Mouse (Mus musculus) CH12.LX (cell line): Measurements from ENCODE around the gene Csmd2. TPM values are rescaled to one million over a fixed set of nuclear protein-coding genes. Genes with fewer than 3 reads are reported as not detected.

Source experiments
- DNase-seq: peaks from one replicate; pipeline ENCODE4 v3.0.0-alpha.2; 2013; ENCODE audit errors: extremely low read depth
- H3K27ac ChIP-seq: 2 replicates; pipeline ENCODE4 v1.5.1; 2012; ENCODE audit warnings: low read depth, mild to moderate bottlenecking, control low read depth, moderate library complexity; ENCODE audit not compliant: insufficient read depth
- H3K27me3 ChIP-seq: replicated peaks from 2 replicates; pipeline ENCODE3; 2012; ENCODE audit warnings: inconsistent platforms
- H3K36me3 ChIP-seq, 2 experiments: replicated peaks in 1 of 2; 2 replicates each; pipeline versions ENCODE3 to v1.6.1; 2012; ENCODE audit warnings: inconsistent platforms in 1 of 2, low read length in 1 of 2, mild to moderate bottlenecking in 1 of 2, mixed read lengths in 1 of 2, moderate library complexity in 1 of 2; ENCODE audit not compliant: control insufficient read depth in 1 of 2, insufficient read depth in 1 of 2
- H3K4me1 ChIP-seq, 2 experiments: 2 replicates each; pipeline ENCODE4 v1.6.1; 2012; ENCODE audit warnings: inconsistent platforms in 1 of 2, moderate library complexity in 1 of 2; ENCODE audit not compliant: insufficient read depth in 2 of 2, control insufficient read depth in 1 of 2
- H3K4me2 ChIP-seq: 2 replicates; pipeline ENCODE4 v1.6.1; 2012; ENCODE audit warnings: low read depth, mild to moderate bottlenecking, control low read depth; ENCODE audit not compliant: poor library complexity, insufficient read depth, severe bottlenecking
- H3K4me3 ChIP-seq, 3 experiments: fragments of 150-350 bp in 1 of 3; sonication (generic) in 1 of 3; replicated peaks in 1 of 3; 2 replicates each; pipeline versions ENCODE3 to v1.5.1; 2011 to 2012; ENCODE audit warnings: low read depth in 2 of 3, low read length in 2 of 3, mild to moderate bottlenecking in 2 of 3, moderate library complexity in 2 of 3, control low read depth in 1 of 3, improper control_type of control experiment in 1 of 3, inconsistent platforms in 1 of 3, mixed read lengths in 1 of 3; ENCODE audit not compliant: poor library complexity in 1 of 3
- H3K79me2 ChIP-seq: replicated peaks from 2 replicates; pipeline ENCODE4 v1.6.1; 2012; ENCODE audit warnings: mild to moderate bottlenecking, moderate library complexity; ENCODE audit not compliant: control insufficient read depth, poor library complexity, insufficient read depth, severe bottlenecking; ENCODE audit errors: extremely low read depth
- H3K9ac ChIP-seq: 2 replicates; pipeline ENCODE4 v1.6.1; 2012; ENCODE audit warnings: low read depth, mild to moderate bottlenecking, control low read depth, moderate library complexity; ENCODE audit not compliant: insufficient read depth
- H3K9me3 ChIP-seq: replicated peaks from 2 replicates; pipeline ENCODE3; 2012; ENCODE audit warnings: low read length, inconsistent platforms, mixed read lengths
- CHD2 ChIP-seq: IDR thresholded peaks from 2 replicates; pipeline ENCODE4 v1.6.1; 2011; ENCODE audit warnings: low read length, improper control_type of control experiment
- CTCF ChIP-seq, 2 experiments: IDR thresholded peaks in 1 of 2; conservative IDR thresholded peaks in 1 of 2; 2 replicates each; pipeline ENCODE4 v1.5.1; 2011 to 2012; ENCODE audit warnings: low read depth in 2 of 2, low read length in 2 of 2, improper control_type of control experiment in 1 of 2, inconsistent platforms in 1 of 2, mild to moderate bottlenecking in 1 of 2, moderate library complexity in 1 of 2
- E2F4 ChIP-seq: IDR thresholded peaks from 2 replicates; pipeline ENCODE4 v1.6.1; 2011; ENCODE audit warnings: low read depth, low read length, improper control_type of control experiment; ENCODE audit not compliant: insufficient replicate concordance
- ELF1 ChIP-seq: IDR thresholded peaks from 2 replicates; pipeline ENCODE4 v1.6.1; 2014; ENCODE audit warnings: low read depth, mild to moderate bottlenecking, inconsistent platforms, low read length, improper control_type of control experiment
- EP300 ChIP-seq: IDR thresholded peaks from 2 replicates; pipeline ENCODE4 v1.6.1; 2011; ENCODE audit warnings: low read length, improper control_type of control experiment
- ETS1 ChIP-seq: conservative IDR thresholded peaks from 2 replicates; pipeline ENCODE4 v1.6.1; 2012; ENCODE audit warnings: low read depth, mild to moderate bottlenecking, inconsistent platforms, low read length, improper control_type of control experiment, moderate library complexity
- JUN ChIP-seq: IDR thresholded peaks from 2 replicates; pipeline ENCODE4 v1.6.1; 2011; ENCODE audit warnings: low read depth, mild to moderate bottlenecking, low read length, improper control_type of control experiment, moderate library complexity; ENCODE audit not compliant: insufficient read depth
- JUND ChIP-seq: conservative IDR thresholded peaks from 2 replicates; pipeline ENCODE4 v1.6.1; 2011; ENCODE audit warnings: low read depth, low read length, improper control_type of control experiment
- KAT2A ChIP-seq: IDR thresholded peaks from 2 replicates; pipeline ENCODE4 v1.6.1; 2012; ENCODE audit warnings: low read length, improper control_type of control experiment, inconsistent platforms; ENCODE audit not compliant: insufficient replicate concordance
- MAZ ChIP-seq: IDR thresholded peaks from 2 replicates; pipeline ENCODE4 v1.6.1; 2012; ENCODE audit warnings: low read depth, mild to moderate bottlenecking, inconsistent platforms, low read length, improper control_type of control experiment, moderate library complexity
- MEF2A ChIP-seq: IDR thresholded peaks from 2 replicates; pipeline ENCODE4 v1.6.1; 2014; ENCODE audit warnings: low read depth, mild to moderate bottlenecking, inconsistent platforms, low read length, improper control_type of control experiment, borderline replicate concordance
- NELFE ChIP-seq: IDR thresholded peaks from 2 replicates; pipeline ENCODE4 v1.6.1; 2011; ENCODE audit warnings: low read depth, low read length, improper control_type of control experiment
- NRF1 ChIP-seq: IDR thresholded peaks from 2 replicates; pipeline ENCODE4 v1.6.1; 2014; ENCODE audit warnings: low read depth, mild to moderate bottlenecking, inconsistent platforms, low read length, improper control_type of control experiment, moderate library complexity
- PAX5 ChIP-seq: IDR thresholded peaks from 2 replicates; pipeline ENCODE4 v1.6.1; 2012; ENCODE audit warnings: low read length, inconsistent platforms, mixed read lengths
- POLR2A ChIP-seq: IDR thresholded peaks from 2 replicates; pipeline ENCODE4 v1.6.1; 2011; ENCODE audit warnings: low read depth, mild to moderate bottlenecking, improper control_type of control experiment, low read length
- POLR2AphosphoS2 ChIP-seq: IDR thresholded peaks from 2 replicates; pipeline ENCODE4 v1.6.1; 2011; ENCODE audit warnings: low read depth, low read length, improper control_type of control experiment
- RAD21 ChIP-seq: IDR thresholded peaks from 2 replicates; pipeline ENCODE4 v1.6.1; 2011; ENCODE audit warnings: low read depth, mild to moderate bottlenecking, low read length, improper control_type of control experiment, moderate library complexity
- SMC3 ChIP-seq: IDR thresholded peaks from 2 replicates; pipeline ENCODE4 v1.6.1; 2011; ENCODE audit warnings: low read depth, low read length, improper control_type of control experiment
- TBP ChIP-seq: conservative IDR thresholded peaks from 2 replicates; pipeline ENCODE4 v1.6.1; 2011; ENCODE audit warnings: low read depth, low read length, improper control_type of control experiment
- UBTF ChIP-seq: IDR thresholded peaks from 2 replicates; pipeline ENCODE4 v1.6.1; 2012; ENCODE audit warnings: low read depth, mild to moderate bottlenecking, inconsistent platforms, low read length, improper control_type of control experiment, moderate library complexity
- USF2 ChIP-seq: conservative IDR thresholded peaks from 2 replicates; pipeline ENCODE4 v1.6.1; 2011; ENCODE audit warnings: low read depth, low read length, improper control_type of control experiment
- ZC3H11A ChIP-seq: IDR thresholded peaks from 2 replicates; pipeline ENCODE4 v1.6.1; 2012; ENCODE audit warnings: low read depth, mild to moderate bottlenecking, inconsistent platforms, low read length, improper control_type of control experiment
- ZKSCAN1 ChIP-seq: IDR thresholded peaks from 2 replicates; pipeline ENCODE4 v1.6.1; 2012; ENCODE audit warnings: low read depth, inconsistent platforms, low read length, improper control_type of control experiment, borderline replicate concordance
- ZMIZ1 ChIP-seq: IDR thresholded peaks from 2 replicates; pipeline ENCODE4 v1.6.1; 2012; ENCODE audit warnings: low read depth, mild to moderate bottlenecking, inconsistent platforms, low read length, improper control_type of control experiment
- dilution Hi-C: fragments of 300-500 bp; cut with MboI; formaldehyde crosslinking; loops from 2 replicates; pipeline ENCODE4 v1.14.3; 2020; ENCODE audit warnings: low sequenced_read_pairs; ENCODE audit not compliant: extremely low pct_unique_long_range_greater_than_20kb, extremely low pct_ligation_motif_present
- in situ Hi-C: fragments of 300-500 bp; cut with MboI; formaldehyde crosslinking; loops from 3 replicates; pipeline ENCODE4 v1.14.3; 2019; ENCODE audit warnings: low sequenced_read_pairs, low pct_ligation_motif_present, low pct_unique_long_range_greater_than_20kb, mixed read lengths
- polyA plus RNA-seq: library from polyadenylated mRNA; unstranded; fragments of >175 nt; gene quantifications from 2 replicates; pipeline ENCODE4 v1.2.1, GENCODE M21; 2012; ENCODE audit warnings: low read depth; ENCODE audit not compliant: insufficient read length
- total RNA-seq, 2 experiments: library from RNA; depleted of rRNA; stranded (reverse); fragments of 300-350 nt in 1 of 2; fragments of >200 nt in 1 of 2; gene quantifications; 2 replicates each; pipeline ENCODE4 v1.2.3; 2012 to 2014

Csmd2 gene
- total and polyA plus RNA-seq, 3 experiments, result 0.08 to 0.80 TPM; not detected in 1

DNA sequence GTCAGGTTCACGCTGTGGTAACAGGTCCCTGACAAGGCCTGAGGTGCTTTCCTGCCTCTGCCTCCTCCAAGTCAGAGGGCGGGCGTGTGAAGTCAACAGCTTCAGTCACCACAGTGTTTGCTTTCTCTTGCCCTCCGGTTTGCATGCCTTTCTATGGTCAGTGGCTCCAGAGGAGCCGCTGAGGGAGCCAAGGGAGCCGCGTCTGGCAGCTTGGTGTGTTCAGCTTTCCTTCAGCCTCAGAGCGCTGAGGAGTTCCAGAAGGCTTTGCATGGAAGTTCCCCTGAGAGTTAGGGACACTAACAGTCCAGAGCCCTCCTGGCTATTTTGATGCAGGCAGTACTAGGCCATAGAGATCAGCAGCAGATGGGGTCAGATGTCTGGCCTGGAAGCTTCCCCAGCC is 441.9 kb downstream of the Csmd2 start:
- dilution Hi-C loops (no loop called here), in situ Hi-C loops (no loop called here)
- H3K9me3 ChIP-seq, result no peaks in the 10 kb centered on the region

DNA sequence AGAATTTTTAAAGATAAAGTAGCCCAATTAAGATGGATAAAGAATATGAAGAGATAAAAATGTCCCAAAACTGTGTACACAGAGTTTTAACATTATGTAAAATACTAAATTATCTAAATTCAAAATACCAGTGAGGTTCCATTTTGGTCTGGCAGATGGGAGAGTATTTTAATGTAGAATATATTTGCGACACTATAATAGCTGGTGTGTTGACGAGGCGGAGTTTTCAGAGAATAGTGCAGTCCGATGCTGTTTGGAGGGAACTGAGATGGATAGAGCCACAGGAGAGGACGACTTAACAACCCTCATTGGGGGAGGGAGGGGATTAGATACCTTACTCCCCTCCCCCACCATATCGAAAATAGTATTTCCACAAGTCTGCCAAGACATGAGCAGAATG is 452.9 kb downstream of the Csmd2 start:
- no peaks in the 10 kb centered on the region for H3K9me3 ChIP-seq
- no peak overlapping the region for H3K4me3 ChIP-seq
- in situ Hi-C loops, result no loop called here
- H3K36me3 ChIP-seq, result no peaks in the 10 kb centered on the region
- H3K27me3 ChIP-seq, result peaks cover 17% of the 10 kb centered on the region
- dilution Hi-C loops, result no loop called here
- H3K79me2 ChIP-seq, result no peaks in the 10 kb centered on the region
- no peak for DNase-seq
- H3K4me2 ChIP-seq, result no peak overlapping the region
- no peak overlapping the region for H3K27ac ChIP-seq
- no peaks in the 10 kb centered on the region for H3K4me1 ChIP-seq
- TF ChIP-seq CTCF (conservative IDR thresholded peaks at IDR 0.05 in 1 of 2, IDR thresholded peaks at IDR 0.05 in 1 of 2; ENCODE audit: low read depth in 2 of 2, low read length in 2 of 2) (no peak), MEF2A (no peak), CHD2 (no peak), ETS1 (no peak), EP300 (no peak), PAX5 (no peak), USF2 (no peak), UBTF (no peak), TBP (no peak), ZKSCAN1 (no peak), RAD21 (no peak), ZMIZ1 (no peak), NRF1 (no peak), KAT2A (no peak), SMC3 (no peak), NELFE (no peak)
- TF ChIP-seq, all 38 proteins: peak for 0
- H3K9ac ChIP-seq, result no peak overlapping the region

More for the DNA sequence above, 441.9 kb downstream of the Csmd2 start:
- Histone ChIP-seq H3K27ac (no peak overlapping the region), H3K27me3 (peaks cover 15% of the 10 kb centered on the region), H3K4me3 (no peak overlapping the region), H3K4me1 (no peaks in the 10 kb centered on the region), H3K79me2 (no peaks in the 10 kb centered on the region), H3K4me2 (no peak overlapping the region), H3K36me3 (no peaks in the 10 kb centered on the region), H3K9ac (no peak overlapping the region)
- TF ChIP-seq EP300, result no peak
- TF ChIP-seq ZC3H11A, result no peak
- no peak for TF ChIP-seq POLR2AphosphoS2
- no peak for TF ChIP-seq ZMIZ1
- no peak for TF ChIP-seq CHD2
- no peak for TF ChIP-seq E2F4
- no peak for TF ChIP-seq MAZ
- TF ChIP-seq JUN, result no peak
- no peak for TF ChIP-seq MEF2A
- TF ChIP-seq TBP, result no peak
- no peak for TF ChIP-seq ELF1
- no peak for TF ChIP-seq JUND
- TF ChIP-seq POLR2A, result no peak
- no peak for DNase-seq
